24 mouse cellular contexts compared by ENCODE assay signal in the genomic region with DNA sequence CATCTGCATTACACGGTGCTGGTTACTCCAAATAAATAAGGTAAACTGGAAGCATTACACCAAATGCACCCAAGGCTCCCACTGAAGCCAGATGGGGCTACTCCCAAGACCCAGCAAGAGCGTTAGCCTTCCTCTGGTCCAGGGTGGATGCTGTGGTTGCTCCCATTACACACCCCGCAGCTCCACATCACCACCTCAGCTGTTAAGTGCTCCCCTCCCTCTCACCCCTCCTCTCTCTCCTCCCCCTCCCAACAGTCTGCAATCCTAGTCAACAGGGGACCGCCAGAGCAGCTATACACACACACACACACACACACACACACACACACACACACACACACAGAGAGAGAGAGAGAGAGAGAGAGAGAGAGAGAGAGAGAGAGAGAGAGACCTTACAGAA.
DNase-seq lines count a peak whose midpoint lies in the region; ATAC-seq lines count a peak whose summit lies in the region.
"Had no signal": no experiment of that assay in that cellular context is flagged by ENCODE, and none has a peak within 500 bp of the region (broad histone marks: within the 10 kb centered on the region; RNA-seq: fewer than 3 reads in every experiment).

No protein-coding gene starts in this region.

- H3K4me3 ChIP-seq in forebrain, embryonic 11.5 days (ENCODE audit: low read depth, low read length), result no peak overlapping the region
- H3K4me3 ChIP-seq in forebrain, embryonic 10.5 days, result no peak overlapping the region
- H3K4me3 ChIP-seq in midbrain, embryonic 10.5 days, result no peak overlapping the region
- no peak overlapping the region for H3K4me3 ChIP-seq in midbrain, embryonic 16.5 days (ENCODE audit: low read depth, low read length)
- H3K4me3 ChIP-seq in neural tube, embryonic 14.5 days (ENCODE audit: low read depth, low read length), result no peak overlapping the region
- no peak overlapping the region for H3K4me3 ChIP-seq in neural tube, embryonic 15.5 days (replicated peaks)
- H3K4me3 ChIP-seq: heart, adult 2 months; heart, embryonic 12.5 days; limb, embryonic 12.5 days; liver, embryonic 15.5 days; myocyte; stomach, embryonic 15.5 days had no signal

- H3K9me3 ChIP-seq in forebrain, embryonic 11.5 days (ENCODE audit: control insufficient read depth, low read length), result no peaks in the 10 kb centered on the region
- H3K9me3 ChIP-seq in forebrain, embryonic 10.5 days, result no peaks in the 10 kb centered on the region
- no peaks in the 10 kb centered on the region for H3K9me3 ChIP-seq in midbrain, embryonic 10.5 days (replicated peaks)
- H3K9me3 ChIP-seq in midbrain, embryonic 16.5 days (replicated peaks; ENCODE audit: control insufficient read depth, low read length, poor library complexity, severe bottlenecking), result no peaks in the 10 kb centered on the region
- no peaks in the 10 kb centered on the region; the same call in 1 of the 2 replicates for H3K9me3 ChIP-seq in neural tube, embryonic 14.5 days (ENCODE audit: control insufficient read depth, low read length)
- H3K9me3 ChIP-seq in neural tube, embryonic 15.5 days (replicated peaks), result no peaks in the 10 kb centered on the region
- H3K9me3 ChIP-seq: heart, embryonic 12.5 days; limb, embryonic 12.5 days; liver, embryonic 15.5 days; stomach, embryonic 15.5 days had no signal

- no peaks in the 10 kb centered on the region for H3K36me3 ChIP-seq in forebrain, embryonic 11.5 days (ENCODE audit: control insufficient read depth, insufficient read depth, low read length)
- no peaks in the 10 kb centered on the region for H3K36me3 ChIP-seq in forebrain, embryonic 10.5 days (replicated peaks)
- no peaks in the 10 kb centered on the region for H3K36me3 ChIP-seq in midbrain, embryonic 10.5 days
- no peaks in the 10 kb centered on the region for H3K36me3 ChIP-seq in midbrain, embryonic 16.5 days (ENCODE audit: control insufficient read depth, insufficient read depth, low read length)
- no peaks in the 10 kb centered on the region for H3K36me3 ChIP-seq in neural tube, embryonic 14.5 days (ENCODE audit: control insufficient read depth, insufficient read depth, low read length)
- H3K36me3 ChIP-seq in neural tube, embryonic 15.5 days, result no peaks in the 10 kb centered on the region
- H3K36me3 ChIP-seq: G1E; heart, embryonic 12.5 days; limb, embryonic 12.5 days; liver, embryonic 15.5 days; stomach, embryonic 15.5 days had no signal

- H3K4me2 ChIP-seq in forebrain, embryonic 11.5 days (ENCODE audit: low read depth, low read length, severe bottlenecking), result no peak overlapping the region
- H3K4me2 ChIP-seq in midbrain, embryonic 16.5 days (ENCODE audit: low read length), result no peak overlapping the region
- H3K4me2 ChIP-seq in neural tube, embryonic 14.5 days (ENCODE audit: low read depth, low read length), result no peak overlapping the region
- no peak overlapping the region for H3K4me2 ChIP-seq in neural tube, embryonic 15.5 days
- H3K4me2 ChIP-seq: heart, embryonic 12.5 days; limb, embryonic 12.5 days; liver, embryonic 15.5 days; lung, embryonic 14.5 days; stomach, embryonic 15.5 days had no signal

- WGBS in forebrain, embryonic 11.5 days, result 50% methylated on average over 4 of the region's 4 CpGs
- WGBS in forebrain, embryonic 10.5 days, result 76% methylated on average over 3 of the region's 4 CpGs
- WGBS in midbrain, embryonic 10.5 days, result 67% methylated on average over 4 of the region's 4 CpGs
- 35% methylated on average over 4 of the region's 4 CpGs for WGBS in midbrain, embryonic 16.5 days
- WGBS in neural tube, embryonic 14.5 days, result 28% methylated on average over 4 of the region's 4 CpGs
- 26% methylated on average over 4 of the region's 4 CpGs for WGBS in neural tube, embryonic 15.5 days

- H3K27me3 ChIP-seq in forebrain, embryonic 11.5 days (ENCODE audit: control insufficient read depth, insufficient read depth, low read length), result no peaks in the 10 kb centered on the region
- H3K27me3 ChIP-seq in forebrain, embryonic 10.5 days (ENCODE audit: poor library complexity, severe bottlenecking), result no peaks in the 10 kb centered on the region
- H3K27me3 ChIP-seq in midbrain, embryonic 10.5 days (ENCODE audit: low read depth, poor library complexity, severe bottlenecking), result no peaks in the 10 kb centered on the region
- no peaks in the 10 kb centered on the region for H3K27me3 ChIP-seq in midbrain, embryonic 16.5 days (ENCODE audit: control insufficient read depth, insufficient read depth, low read depth, low read length)
- H3K27me3 ChIP-seq in neural tube, embryonic 14.5 days (ENCODE audit: control insufficient read depth, insufficient read depth, low read length), result no peaks in the 10 kb centered on the region
- H3K27me3 ChIP-seq in neural tube, embryonic 15.5 days (replicated peaks), result no peaks in the 10 kb centered on the region
- H3K27me3 ChIP-seq: limb, embryonic 12.5 days; liver, embryonic 15.5 days; stomach, embryonic 15.5 days had no signal

- no peak overlapping the region for H3K27ac ChIP-seq in forebrain, embryonic 11.5 days (ENCODE audit: low read depth, low read length)
- no peak overlapping the region for H3K27ac ChIP-seq in forebrain, embryonic 10.5 days
- 0 out of 2 replicates have a peak overlapping the region, but pooled peaks have one; percentile 10 for H3K27ac ChIP-seq in midbrain, embryonic 10.5 days (replicated peaks)
- no peak overlapping the region for H3K27ac ChIP-seq in midbrain, embryonic 16.5 days (ENCODE audit: low read length)
- no peak overlapping the region for H3K27ac ChIP-seq in neural tube, embryonic 14.5 days (ENCODE audit: low read depth, low read length)
- no peak overlapping the region for H3K27ac ChIP-seq in neural tube, embryonic 15.5 days (replicated peaks)
- H3K27ac ChIP-seq: heart, adult 2 months; limb, embryonic 12.5 days; liver, embryonic 15.5 days; stomach, embryonic 15.5 days had no signal

- H3K9ac ChIP-seq in forebrain, embryonic 11.5 days (ENCODE audit: low read length), result no peak overlapping the region
- H3K9ac ChIP-seq in midbrain, embryonic 16.5 days (ENCODE audit: low read depth, low read length), result no peak overlapping the region
- H3K9ac ChIP-seq in neural tube, embryonic 14.5 days (replicated peaks; ENCODE audit: low read depth, low read length), result no peak overlapping the region
- H3K9ac ChIP-seq in neural tube, embryonic 15.5 days (replicated peaks), result no peak overlapping the region
- H3K9ac ChIP-seq: heart, embryonic 12.5 days; limb, embryonic 12.5 days; liver, embryonic 15.5 days; lung, embryonic 14.5 days; stomach, embryonic 15.5 days had no signal

- no peaks in the 10 kb centered on the region for H3K4me1 ChIP-seq in forebrain, embryonic 11.5 days (replicated peaks; ENCODE audit: control insufficient read depth, insufficient read depth, low read length)
- H3K4me1 ChIP-seq in forebrain, embryonic 10.5 days, result peaks cover 29% of the 10 kb centered on the region
- H3K4me1 ChIP-seq in midbrain, embryonic 10.5 days, result peaks cover 17% of the 10 kb centered on the region
- peaks cover 6% of the 10 kb centered on the region; the same call in 1 of the 2 replicates for H3K4me1 ChIP-seq in midbrain, embryonic 16.5 days (ENCODE audit: control insufficient read depth, insufficient read depth, low read length)
- H3K4me1 ChIP-seq in neural tube, embryonic 14.5 days (ENCODE audit: control insufficient read depth, insufficient read depth, low read length), result peaks cover 16% of the 10 kb centered on the region
- H3K4me1 ChIP-seq in neural tube, embryonic 15.5 days, result peaks cover 34% of the 10 kb centered on the region
- H3K4me1 ChIP-seq: heart, embryonic 12.5 days; liver, embryonic 15.5 days; stomach, embryonic 15.5 days had no signal

- DNase-seq in forebrain, embryonic 11.5 days (ENCODE audit: low spot score), result no peak
- DNase-seq in forebrain, embryonic 10.5 days (ENCODE audit: extremely low spot score, low spot score), result no peak
- DNase-seq in midbrain, embryonic 10.5 days (ENCODE audit: low spot score), result no peak
- DNase-seq in urinary bladder, postnatal 36 days (ENCODE audit: low spot score in 2 of 2), result no peak
- DNase-seq: adrenal gland, adult 8-10 months; cerebellum, adult 8-10 months; cerebellum, postnatal 25 days; heart, adult 2 months; heart, postnatal 4 days; kidney, adult 11 months; kidney, postnatal 14 days; lung, embryonic 14.5 days; lung, postnatal 14 days; right cerebral cortex, postnatal 25 days had no signal

- 0 out of 2 replicates have a peak, but pooled peaks have one; percentile 30 for ATAC-seq in forebrain, embryonic 11.5 days (replicated peaks; ENCODE audit: low FRiP score)
- ATAC-seq in midbrain, embryonic 16.5 days, result no peak
- peak; percentile 13; the same call in 1 of the 2 replicates for ATAC-seq in neural tube, embryonic 14.5 days (ENCODE audit: low read depth)
- no peak for ATAC-seq in neural tube, embryonic 15.5 days (ENCODE audit: low FRiP score)
- ATAC-seq: inflammation-experienced regulatory T-cells, adult 6 months had no signal

Comparison
In these comparisons a context has a peak if more than half of its experiments do, and no peak if none do; other contexts are left out.
1. ATAC-seq: peak in forebrain, embryonic 11.5 days (single experiment) and neural tube, embryonic 14.5 days (single experiment); none in midbrain, embryonic 16.5 days (single experiment) and neural tube, embryonic 15.5 days (single experiment).